Mouse (Mus musculus): ENCODE data around the gene Acsf2. TPM values are rescaled to one million over a fixed set of nuclear protein-coding genes. Genes with fewer than 3 reads are reported as not detected.

The Acsf2 gene
- polyA plus RNA-seq, 1 experiment from 2014 or later, result 3.0 TPM

DNA sequence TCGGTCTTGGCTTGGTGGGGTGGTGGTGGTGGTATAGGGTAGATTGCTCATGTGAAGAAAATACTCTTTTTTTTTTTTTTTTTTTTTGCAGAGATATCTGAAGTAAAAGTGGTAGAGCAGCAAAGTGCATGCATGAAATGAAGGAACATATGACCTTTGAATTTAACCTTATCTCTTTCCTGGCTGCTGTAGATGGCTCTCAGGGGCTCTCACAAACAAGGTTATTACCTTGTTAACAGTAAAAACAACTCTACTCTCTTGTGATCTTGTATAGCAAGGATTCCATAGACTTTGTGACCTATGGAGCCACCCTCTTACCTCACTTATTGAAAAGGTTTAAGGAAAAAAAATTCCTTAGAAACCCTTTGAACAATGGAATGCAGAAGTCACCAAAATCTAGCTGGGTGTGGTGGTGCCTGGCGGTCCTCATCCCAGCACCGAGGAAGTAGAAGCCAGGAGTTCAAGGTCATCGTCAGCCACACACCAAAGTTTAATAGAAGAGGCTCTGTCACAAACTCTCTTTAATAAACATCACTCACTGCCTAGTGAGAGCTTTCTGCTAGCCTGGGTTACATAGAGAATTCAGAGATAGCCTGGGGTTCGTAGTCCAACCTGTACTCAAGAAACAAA is 21.4 kb downstream of the Acsf2 start:
- DNase-seq (ENCODE audit: low spot score), result no peak
- no peaks in the 10 kb centered on the region for H3K9me3 ChIP-seq (replicated peaks)
- peaks cover 4% of the 10 kb centered on the region; the same call in 1 of the 2 replicates for H3K4me1 ChIP-seq
- H3K4me3 ChIP-seq, result no peak overlapping the region
- no peaks in the 10 kb centered on the region for H3K27me3 ChIP-seq (ENCODE audit: low read depth, poor library complexity, severe bottlenecking)
- no peaks in the 10 kb centered on the region for H3K36me3 ChIP-seq
- H3K27ac ChIP-seq (replicated peaks), result no peak overlapping the region
- WGBS, result 96% methylated on average over 5 of the region's 5 CpGs

DNA sequence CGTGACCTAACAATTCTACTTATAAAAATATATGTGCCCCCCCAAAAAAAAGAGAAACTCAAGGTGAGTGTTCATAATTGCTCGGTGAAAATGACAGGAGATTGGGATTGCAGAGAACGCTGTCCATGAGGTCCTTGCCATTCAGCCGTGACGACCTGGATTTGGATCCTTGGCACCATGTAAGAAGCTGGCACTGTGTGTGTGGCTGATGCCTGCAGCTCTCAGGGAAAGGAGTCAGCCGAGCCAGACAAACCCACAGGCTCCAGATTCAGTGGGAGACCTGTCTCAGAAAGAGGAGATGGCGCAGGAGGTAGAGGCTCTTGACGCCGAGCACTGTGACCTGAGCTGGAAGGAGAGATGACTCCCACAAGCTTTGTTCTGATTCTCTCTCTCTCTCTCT is 25.3 kb downstream of the Acsf2 start:
- no peak for DNase-seq (ENCODE audit: low spot score)
- Histone ChIP-seq H3K27ac (replicated peaks) (no peak overlapping the region), H3K4me3 (no peak overlapping the region), H3K27me3 (ENCODE audit: low read depth, poor library complexity, severe bottlenecking) (no peaks in the 10 kb centered on the region), H3K4me1 (peaks cover 4% of the 10 kb centered on the region; the same call in 1 of the 2 replicates), H3K9me3 (replicated peaks) (no peaks in the 10 kb centered on the region), H3K36me3 (no peaks in the 10 kb centered on the region)
- 92% methylated on average over 9 of the region's 9 CpGs for WGBS

DNA sequence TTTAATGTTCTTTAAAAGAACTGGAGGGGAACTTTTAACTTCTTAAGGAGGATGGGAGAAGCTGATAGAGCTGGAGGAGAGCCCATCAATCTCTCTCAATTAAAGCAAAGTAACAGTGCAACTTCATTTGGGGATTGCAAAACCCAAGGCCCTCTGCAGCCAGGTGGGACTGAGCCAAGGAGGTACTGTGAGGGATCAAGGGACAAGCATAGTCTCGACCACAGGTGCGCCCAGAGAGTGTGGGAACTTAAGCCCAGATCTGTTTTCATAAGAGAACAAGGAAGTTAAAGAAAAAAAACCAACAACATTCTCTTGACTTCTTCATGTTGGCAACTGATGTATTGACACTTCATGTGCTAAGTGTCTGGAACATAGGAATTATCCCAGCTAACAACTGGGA is 26.6 kb downstream of the Acsf2 start:
- DNase-seq (ENCODE audit: low spot score), result no peak
- 72% methylated on average over 2 of the region's 2 CpGs for whole genome bisulfite sequencing
- Histone ChIP-seq H3K27ac (replicated peaks) (no peak overlapping the region), H3K9me3 (replicated peaks) (no peaks in the 10 kb centered on the region), H3K4me1 (peaks cover 13% of the 10 kb centered on the region), H3K36me3 (no peaks in the 10 kb centered on the region), H3K4me3 (no peak overlapping the region), H3K27me3 (ENCODE audit: low read depth, poor library complexity, severe bottlenecking) (no peaks in the 10 kb centered on the region)

DNA sequence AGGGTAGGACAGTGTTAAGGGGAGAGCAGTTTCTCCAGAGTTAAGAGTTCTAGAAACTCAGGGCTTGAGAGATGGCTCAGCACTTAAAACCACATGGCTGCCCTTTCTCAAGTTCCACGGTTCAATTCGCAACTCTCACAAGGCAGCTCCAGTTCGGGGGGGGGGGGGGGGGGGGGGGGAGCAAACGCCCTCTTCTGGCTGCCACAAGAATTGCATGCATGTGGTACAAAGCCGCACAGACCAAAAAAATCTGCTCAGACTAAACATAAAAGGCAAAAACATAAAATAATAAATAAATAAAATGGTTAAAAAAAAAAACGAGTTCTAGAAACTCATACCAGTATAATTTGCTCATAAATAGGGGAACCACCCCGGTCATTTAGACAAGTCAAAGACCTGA is 27.1 kb downstream of the Acsf2 start:
- no peaks in the 10 kb centered on the region for H3K9me3 ChIP-seq (replicated peaks)
- no peaks in the 10 kb centered on the region for H3K27me3 ChIP-seq (ENCODE audit: low read depth, poor library complexity, severe bottlenecking)
- 26% methylated on average over 6 of the region's 7 CpGs for WGBS
- no peak overlapping the region for H3K4me3 ChIP-seq
- H3K36me3 ChIP-seq, result peaks cover 2% of the 10 kb centered on the region
- H3K27ac ChIP-seq (replicated peaks), result no peak overlapping the region
- no peak for DNase-seq (ENCODE audit: low spot score)
- peaks cover 13% of the 10 kb centered on the region for H3K4me1 ChIP-seq

DNA sequence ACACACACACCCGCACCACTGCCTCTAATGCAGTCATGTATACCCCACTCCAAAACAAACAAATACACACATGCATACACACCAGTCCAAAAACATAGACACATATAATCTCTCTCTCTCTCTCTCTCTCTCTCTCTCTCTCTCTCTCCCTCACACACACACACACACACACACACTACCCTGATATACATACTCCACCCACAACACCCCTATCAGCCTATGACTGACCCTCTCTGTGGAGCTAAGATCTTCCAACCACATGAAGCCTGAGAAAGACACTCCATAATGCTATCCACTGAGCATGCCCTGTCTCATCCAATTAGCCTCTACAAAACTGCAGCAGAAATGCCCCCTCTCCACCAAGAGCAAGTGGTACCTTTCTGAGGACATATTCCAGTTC is 29.8 kb downstream of the Acsf2 start:
- no peak overlapping the region for H3K4me3 ChIP-seq
- H3K27me3 ChIP-seq (ENCODE audit: low read depth, poor library complexity, severe bottlenecking), result peaks cover 8% of the 10 kb centered on the region
- WGBS, result 92% methylated on average over 1 of the region's 1 CpGs
- peaks cover 14% of the 10 kb centered on the region for H3K36me3 ChIP-seq
- DNase-seq (ENCODE audit: low spot score), result no peak
- no peak overlapping the region for H3K27ac ChIP-seq (replicated peaks)
- no peaks in the 10 kb centered on the region for H3K9me3 ChIP-seq (replicated peaks)
- H3K4me1 ChIP-seq, result peaks cover 9% of the 10 kb centered on the region

DNA sequence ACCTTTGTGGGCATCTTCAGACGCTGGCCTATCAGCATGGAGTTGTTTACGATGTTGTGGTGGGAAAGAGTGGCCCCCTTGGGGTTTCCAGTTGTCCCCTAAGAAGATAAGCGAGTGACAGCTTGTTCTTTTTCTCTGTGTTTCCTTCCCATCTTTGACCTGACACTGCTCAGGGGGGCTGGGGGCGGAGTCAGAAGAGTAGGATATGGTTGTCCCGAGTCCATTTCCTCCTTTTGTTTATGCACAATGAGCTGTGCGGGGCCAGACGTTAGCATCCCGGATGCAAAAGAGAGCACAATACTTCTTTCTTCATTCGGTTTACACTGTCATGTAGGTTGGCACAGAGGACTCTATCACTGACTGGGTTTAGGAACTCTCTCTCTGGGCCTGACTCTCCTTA is 31.1 kb downstream of the Acsf2 start:
- 63% methylated on average over 9 of the region's 9 CpGs for WGBS
- peaks cover 14% of the 10 kb centered on the region for H3K36me3 ChIP-seq
- no peak overlapping the region for H3K4me3 ChIP-seq
- DNase-seq (ENCODE audit: low spot score), result no peak
- no peak overlapping the region for H3K27ac ChIP-seq (replicated peaks)
- peaks cover 9% of the 10 kb centered on the region for H3K4me1 ChIP-seq
- H3K27me3 ChIP-seq (ENCODE audit: low read depth, poor library complexity, severe bottlenecking), result peaks cover 20% of the 10 kb centered on the region
- no peaks in the 10 kb centered on the region for H3K9me3 ChIP-seq (replicated peaks)

DNA sequence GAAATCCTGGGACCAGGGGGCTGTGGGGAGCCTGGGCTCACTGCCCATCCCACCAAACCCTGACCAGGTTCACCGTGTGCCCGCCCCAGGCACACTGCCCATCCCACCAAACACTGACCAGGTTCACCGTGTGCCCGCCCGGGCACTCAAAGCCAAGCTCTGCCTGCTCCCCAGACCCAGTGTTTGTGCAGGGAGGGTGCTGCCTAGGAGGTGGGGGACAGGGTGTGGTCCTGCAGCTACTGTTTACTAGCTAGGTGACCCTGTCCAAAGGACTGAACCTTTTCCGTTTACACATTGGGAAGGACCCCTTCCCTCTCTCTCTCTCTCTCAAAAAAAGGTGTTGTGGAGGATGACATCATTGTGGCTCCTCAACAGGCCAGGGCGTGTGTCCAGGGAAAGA is 34.3 kb downstream of the Acsf2 start:
- 96% methylated on average over 7 of the region's 7 CpGs for WGBS
- peaks cover 30% of the 10 kb centered on the region for H3K4me1 ChIP-seq
- peaks cover 14% of the 10 kb centered on the region for H3K36me3 ChIP-seq
- no peak for DNase-seq (ENCODE audit: low spot score)
- no peak overlapping the region for H3K4me3 ChIP-seq
- no peaks in the 10 kb centered on the region for H3K9me3 ChIP-seq (replicated peaks)
- H3K27ac ChIP-seq (replicated peaks), result no peak overlapping the region
- H3K27me3 ChIP-seq (ENCODE audit: low read depth, poor library complexity, severe bottlenecking), result peaks cover 51% of the 10 kb centered on the region

DNA sequence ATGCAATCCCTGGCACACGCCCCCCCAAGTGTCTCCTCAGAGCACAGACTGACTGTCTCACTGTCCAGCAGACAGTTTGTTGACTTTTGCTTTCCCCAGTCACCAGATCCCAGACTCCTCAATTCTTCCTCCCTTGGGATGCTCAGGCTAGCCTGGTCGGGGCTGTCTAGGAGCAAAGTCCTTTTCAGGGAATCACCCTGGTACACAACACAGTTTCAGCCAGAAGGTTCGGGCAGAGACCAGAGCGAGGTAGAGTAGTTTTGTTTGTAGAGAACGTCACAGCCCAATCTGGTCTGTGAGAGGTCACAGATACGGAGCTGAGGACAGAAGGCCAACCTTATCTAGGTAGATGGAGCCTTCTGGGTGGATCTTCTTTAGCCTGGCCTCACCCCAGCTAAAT is 35.1 kb downstream of the Acsf2 start:
- WGBS, result 79% methylated on average over 6 of the region's 6 CpGs
- H3K27ac ChIP-seq (replicated peaks), result no peak overlapping the region
- H3K4me3 ChIP-seq, result no peak overlapping the region
- H3K4me1 ChIP-seq, result peaks cover 30% of the 10 kb centered on the region
- no peaks in the 10 kb centered on the region for H3K9me3 ChIP-seq (replicated peaks)
- no peak for DNase-seq (ENCODE audit: low spot score)
- peaks cover 51% of the 10 kb centered on the region for H3K27me3 ChIP-seq (ENCODE audit: low read depth, poor library complexity, severe bottlenecking)
- peaks cover 14% of the 10 kb centered on the region for H3K36me3 ChIP-seq

DNA sequence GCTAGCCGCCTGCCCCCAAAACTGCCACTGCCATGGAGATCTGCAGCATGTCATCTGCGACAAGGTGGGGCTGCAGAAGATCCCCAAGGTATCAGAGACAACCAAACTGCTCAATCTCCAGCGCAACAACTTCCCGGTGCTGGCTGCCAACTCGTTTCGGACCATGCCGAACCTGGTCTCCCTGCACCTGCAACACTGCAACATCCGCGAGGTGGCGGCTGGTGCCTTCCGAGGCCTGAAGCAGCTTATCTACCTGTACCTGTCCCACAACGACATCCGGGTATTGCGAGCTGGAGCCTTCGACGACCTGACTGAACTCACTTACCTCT is 36.6 kb downstream of the Acsf2 start:
- 9% methylated on average over 16 of the region's 16 CpGs for WGBS
- Histone ChIP-seq H3K27me3 (ENCODE audit: low read depth, poor library complexity, severe bottlenecking) (peaks cover 51% of the 10 kb centered on the region), H3K9me3 (replicated peaks) (no peaks in the 10 kb centered on the region), H3K36me3 (peaks cover 14% of the 10 kb centered on the region), H3K27ac (replicated peaks) (no peak overlapping the region), H3K4me3 (peak overlapping the region; percentile 42), H3K4me1 (peaks cover 21% of the 10 kb centered on the region)
- no peak for DNase-seq (ENCODE audit: low spot score)

DNA sequence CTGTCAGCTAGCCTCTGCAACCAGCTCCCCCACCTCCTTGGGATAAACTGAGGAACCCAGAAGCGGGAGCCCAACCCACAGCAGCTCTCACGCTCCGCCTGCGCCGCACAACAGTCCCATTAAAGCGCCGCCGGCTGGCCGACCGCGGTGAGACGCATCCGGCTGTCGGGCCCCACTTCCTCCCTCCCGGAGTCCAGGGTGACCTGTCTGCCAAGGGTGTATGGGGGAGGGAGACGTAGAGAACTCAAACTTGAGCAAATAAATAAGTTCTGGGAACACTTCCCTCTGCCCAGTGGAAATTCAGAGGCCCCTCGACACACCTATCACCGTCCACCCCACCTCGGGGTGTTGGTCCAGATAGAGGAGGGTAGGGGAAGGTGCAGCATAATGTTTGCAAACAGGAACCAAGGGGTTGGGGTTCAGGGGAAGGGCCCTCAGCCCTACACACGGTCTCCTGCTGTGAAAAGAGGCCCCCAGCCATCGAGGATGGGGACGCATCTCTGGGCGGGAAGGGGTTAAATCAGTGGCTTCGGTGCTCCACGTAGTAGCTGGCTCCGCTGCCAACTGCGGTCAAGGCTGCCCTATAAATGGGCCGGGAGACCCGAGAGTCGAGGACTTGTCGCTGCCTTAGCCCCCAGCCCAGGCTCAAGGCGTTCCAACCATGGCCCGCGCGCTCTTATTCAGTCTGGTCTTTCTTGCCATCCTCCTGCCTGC is 37.1 kb downstream of the Acsf2 start, which contains the start of gene Chad:
Gene Chad (plus strand): TSS at position 611 of the 714 bp plus-strand sequence.
- Histone ChIP-seq H3K4me1 (peaks cover 21% of the 10 kb centered on the region), H3K36me3 (peaks cover 13% of the 10 kb centered on the region), H3K9me3 (replicated peaks) (no peaks in the 10 kb centered on the region), H3K4me3 (peak within 1 kb of the TSS; percentile 42), H3K27me3 (ENCODE audit: low read depth, poor library complexity, severe bottlenecking) (peaks cover 51% of the 10 kb centered on the region), H3K27ac (replicated peaks) (peak within 1 kb of the TSS; percentile 67)
- WGBS, result 2% methylated on average over 35 of the region's 35 CpGs
- DNase-seq (ENCODE audit: low spot score), result peak; percentile 64

DNA sequence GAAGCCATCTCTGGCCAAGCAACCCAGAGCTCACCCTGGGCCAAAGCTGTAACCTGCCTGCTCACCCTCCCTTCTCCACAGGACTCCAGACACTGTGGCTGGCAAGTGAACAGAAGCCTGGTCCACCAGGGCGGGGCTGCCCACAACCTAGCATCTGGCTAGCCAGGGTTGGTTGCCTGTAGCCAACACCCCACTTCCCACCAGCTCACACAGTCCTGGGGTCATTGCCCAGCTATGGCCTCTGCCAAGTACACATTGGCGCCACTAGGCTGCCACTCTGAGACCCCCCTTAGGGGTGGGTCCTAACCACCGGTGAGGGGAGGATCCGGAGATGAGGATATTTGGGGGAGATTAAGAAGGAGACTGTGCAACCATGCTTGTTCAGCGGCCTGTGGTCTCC is 37.9 kb downstream of the Acsf2 start:
- peaks cover 51% of the 10 kb centered on the region for H3K27me3 ChIP-seq (ENCODE audit: low read depth, poor library complexity, severe bottlenecking)
- 53% methylated on average over 5 of the region's 5 CpGs for WGBS
- peak overlapping the region; percentile 42 for H3K4me3 ChIP-seq

DNA sequence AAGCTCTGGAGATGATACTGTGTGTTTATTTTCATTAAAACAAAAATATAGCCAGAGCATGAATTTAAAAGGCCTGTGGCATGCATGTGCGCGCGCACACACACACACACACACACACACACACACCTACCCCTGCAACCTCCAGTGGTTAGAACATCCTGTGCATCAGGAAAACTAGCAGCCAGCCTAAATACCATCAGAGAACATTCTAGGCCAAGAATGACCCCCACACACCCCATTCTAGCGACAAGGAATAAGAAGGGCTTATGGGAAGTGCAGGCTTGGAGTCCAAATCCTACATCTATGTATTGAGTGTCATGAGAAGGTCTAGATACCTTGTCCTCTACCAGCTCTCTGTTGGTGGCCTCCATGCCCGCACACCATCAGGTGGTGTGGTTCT is 38.3 kb downstream of the Acsf2 start:
- no peak for DNase-seq (ENCODE audit: low spot score)
- Histone ChIP-seq H3K9me3 (replicated peaks) (no peaks in the 10 kb centered on the region), H3K27me3 (ENCODE audit: low read depth, poor library complexity, severe bottlenecking) (peaks cover 51% of the 10 kb centered on the region), H3K4me1 (peaks cover 21% of the 10 kb centered on the region), H3K4me3 (no peak overlapping the region), H3K36me3 (peaks cover 13% of the 10 kb centered on the region), H3K27ac (replicated peaks) (no peak overlapping the region)
- 94% methylated on average over 5 of the region's 5 CpGs for WGBS

More for the DNA sequence above, 37.9 kb downstream of the Acsf2 start:
- Histone ChIP-seq H3K9me3 (replicated peaks) (no peaks in the 10 kb centered on the region), H3K4me1 (peaks cover 21% of the 10 kb centered on the region), H3K27ac (replicated peaks) (peak overlapping the region; percentile 67; the same call in 1 of the 2 replicates), H3K36me3 (peaks cover 13% of the 10 kb centered on the region)
- DNase-seq (ENCODE audit: low spot score), result no peak

DNA sequence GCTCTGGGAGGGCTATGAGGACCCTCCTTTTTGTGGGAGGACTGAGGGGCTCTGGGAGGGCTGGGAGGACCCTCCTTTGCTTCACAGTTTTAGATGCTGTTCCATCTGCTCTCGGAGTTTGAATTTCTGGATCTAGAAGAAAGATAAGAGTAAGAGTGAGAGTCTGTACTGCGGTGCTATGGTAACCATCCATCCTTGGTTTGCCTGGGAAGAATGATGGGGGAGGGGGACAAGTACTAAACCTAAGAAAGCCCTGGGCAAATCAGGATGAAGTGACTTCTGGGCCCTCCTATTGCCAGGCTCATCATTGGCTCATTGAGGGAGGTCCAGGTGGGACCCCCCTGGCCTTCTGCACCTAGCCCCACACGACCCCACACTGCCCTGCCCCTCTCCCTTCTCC is 43.4 kb downstream of the Acsf2 start:
- 79% methylated on average over 3 of the region's 3 CpGs for WGBS
- Histone ChIP-seq H3K9me3 (replicated peaks) (no peaks in the 10 kb centered on the region), H3K27ac (replicated peaks) (peak overlapping the region; percentile 74)

More for the DNA sequence above, 43.4 kb downstream of the Acsf2 start:
- DNase-seq (ENCODE audit: low spot score), result no peak
- Histone ChIP-seq H3K4me1 (peaks cover 6% of the 10 kb centered on the region), H3K27me3 (ENCODE audit: low read depth, poor library complexity, severe bottlenecking) (peaks cover 7% of the 10 kb centered on the region), H3K4me3 (no peak overlapping the region), H3K36me3 (peaks cover 12% of the 10 kb centered on the region)
